Mouse (Mus musculus) embryonic fibroblast, embryonic 13.5 days (primary cell): ENCODE results near the gene Spata31d1d.

ENCODE experiments used
- CTCF ChIP-seq: IDR thresholded peaks from 2 replicates; pipeline ENCODE4 v1.5.1; 2011; ENCODE audit warnings: mild to moderate bottlenecking, control low read depth, low read length, moderate library complexity, borderline replicate concordance; ENCODE audit not compliant: insufficient read depth
- POLR2A ChIP-seq: IDR thresholded peaks from 2 replicates; pipeline ENCODE4 v1.6.1; 2011; ENCODE audit warnings: low read depth, mild to moderate bottlenecking, control low read depth, low read length, moderate library complexity

- TF ChIP-seq POLR2A, result no peak
- no peak for TF ChIP-seq CTCF
Observed at GRCm38 (mm10) chr13:59682629-59683028, 48.9 kb downstream of the Spata31d1d start.
